Mouse (Mus musculus): ENCODE measurements around the gene Tmprss2.
"Not testable (repeated sequence)": the region's sequence is repeated elsewhere in the genome, so short reads cannot be mapped to it uniquely, and the experiment has no call there.

The Tmprss2 gene

DNA sequence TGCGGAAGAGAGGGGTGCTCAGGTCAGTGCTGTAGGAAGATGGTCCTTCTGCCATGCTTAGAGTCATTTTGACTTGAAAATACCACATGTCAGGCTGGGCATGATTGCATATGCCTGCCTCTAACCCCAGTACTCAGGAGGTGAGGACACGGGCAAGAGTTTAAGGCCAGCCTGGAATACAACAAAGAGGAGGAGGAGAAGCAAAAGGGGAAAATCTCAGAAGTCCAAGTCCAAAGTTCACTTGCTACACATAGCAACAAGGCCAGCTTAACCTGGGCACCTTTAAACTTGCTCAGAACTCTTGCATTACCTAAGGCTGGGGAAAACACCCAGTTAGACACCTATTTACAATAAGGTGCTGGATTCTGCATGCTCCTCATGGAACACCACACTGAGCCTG lies 19.5 kb downstream of the Tmprss2 start:
- DNase-seq (ENCODE audit: low spot score in 2 of 2): no peak

- DNase-seq (ENCODE audit: low spot score in 2 of 2): not testable (repeated sequence)
Observed at GRCm38 (mm10) chr16:97582876-97583275, 28.1 kb downstream of the Tmprss2 start.

DNA sequence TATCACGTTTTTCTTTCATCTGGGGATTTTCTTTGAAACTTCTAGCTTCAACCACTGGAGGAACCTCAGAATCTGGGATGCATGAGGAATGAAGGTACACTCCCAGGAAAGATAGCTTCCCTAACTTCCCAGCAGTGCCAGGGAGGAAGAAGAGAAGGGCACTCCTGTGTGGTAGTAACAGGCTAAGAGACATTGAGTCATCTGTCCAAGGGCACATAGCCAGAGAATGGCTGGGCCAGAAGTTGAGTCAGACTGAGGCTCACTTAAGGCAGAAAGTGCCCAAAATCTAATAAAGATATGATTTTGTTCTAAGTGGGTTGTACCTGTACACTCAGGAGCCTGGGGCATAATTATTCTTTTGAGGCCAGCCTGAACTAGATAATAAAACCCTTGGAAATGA lies 41.6 kb downstream of the Tmprss2 start:
- DNase-seq (ENCODE audit: low spot score in 2 of 2): no peak

- no peak for DNase-seq (ENCODE audit: low spot score in 2 of 2)
Observed at GRCm38 (mm10) chr16:97568662-97569061, 42.3 kb downstream of the Tmprss2 start.

GRCm38 (mm10) chr16:97544340-97544739 lies 66.7 kb downstream of the Tmprss2 start:
- no peak for DNase-seq (ENCODE audit: low spot score in 2 of 2)

GRCm38 (mm10) chr16:97536859-97537258 lies 74.1 kb downstream of the Tmprss2 start:
- no peak for DNase-seq (ENCODE audit: low spot score in 2 of 2)

DNA sequence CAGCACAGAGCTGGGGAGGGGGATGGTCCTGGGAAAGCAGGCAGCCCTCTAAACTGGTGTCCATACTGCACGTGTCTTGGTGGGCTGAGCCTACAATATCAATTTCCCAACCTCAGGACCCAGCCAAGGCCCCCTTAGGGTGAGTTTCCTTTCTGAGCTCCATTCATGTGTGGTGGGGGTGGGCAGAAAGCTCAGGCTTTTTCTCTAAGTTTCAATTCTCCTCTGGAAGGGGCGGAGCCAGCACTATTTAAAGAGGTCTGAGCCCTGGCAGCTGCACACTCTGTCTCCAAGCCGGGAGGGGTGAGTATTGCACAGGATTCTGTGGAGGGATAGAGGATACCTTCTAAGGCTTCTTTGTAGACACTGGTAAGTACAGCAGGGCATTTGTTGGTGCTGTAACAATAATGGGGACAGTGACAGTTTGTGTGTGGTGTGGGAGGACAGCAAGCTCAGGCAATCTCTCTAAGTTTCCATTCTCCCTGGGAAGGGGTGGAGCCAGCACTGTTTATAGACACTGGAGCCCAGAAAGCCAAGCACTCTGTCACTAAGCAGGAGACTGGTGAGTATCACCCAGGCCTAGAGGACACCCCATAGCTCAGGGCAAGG lies 75.1 kb downstream of the Tmprss2 start:
- peak in 1 of 2 experiments; percentile 35 for DNase-seq (ENCODE audit: low spot score in 2 of 2)

DNA sequence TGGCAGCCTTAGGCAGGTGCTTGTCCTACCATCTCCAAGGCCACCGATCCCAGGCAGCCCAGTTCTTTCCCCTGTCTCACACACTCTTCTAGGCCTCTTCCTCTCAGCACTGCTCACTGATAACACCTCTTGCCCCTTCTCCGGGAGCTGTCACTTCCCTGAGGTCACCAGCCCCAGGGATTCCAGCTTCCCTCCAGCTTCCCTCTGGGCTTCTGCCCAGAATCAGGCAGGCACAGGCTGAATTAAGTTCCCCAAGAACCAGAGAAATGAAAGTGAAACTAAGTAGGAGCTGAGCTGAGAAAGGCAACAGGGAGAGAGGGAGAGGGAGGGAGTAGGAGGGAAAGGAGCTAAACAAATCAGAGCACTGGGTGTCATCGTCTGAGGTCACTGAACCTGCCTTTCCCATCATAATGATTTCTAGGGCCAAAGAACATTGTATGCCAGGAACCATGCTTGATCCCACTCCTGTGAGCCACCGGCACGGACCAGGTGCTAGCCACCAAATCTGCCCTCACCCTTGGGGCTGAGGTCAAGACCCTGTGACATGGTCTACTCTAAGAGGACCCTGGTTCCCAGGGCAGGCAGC lies 76.0 kb downstream of the Tmprss2 start:
- DNase-seq (ENCODE audit: low spot score in 2 of 2): peak; percentile 24 to 25

- no peak for DNase-seq (ENCODE audit: low spot score in 2 of 2)
Observed at GRCm38 (mm10) chr16:97534448-97534847, 76.5 kb downstream of the Tmprss2 start.

GRCm38 (mm10) chr16:97533751-97534150 lies 77.2 kb downstream of the Tmprss2 start:
- DNase-seq (ENCODE audit: low spot score in 2 of 2): no peak

- DNase-seq (ENCODE audit: low spot score in 2 of 2): no peak
Observed at GRCm38 (mm10) chr16:97533126-97533525, 77.9 kb downstream of the Tmprss2 start.

DNA sequence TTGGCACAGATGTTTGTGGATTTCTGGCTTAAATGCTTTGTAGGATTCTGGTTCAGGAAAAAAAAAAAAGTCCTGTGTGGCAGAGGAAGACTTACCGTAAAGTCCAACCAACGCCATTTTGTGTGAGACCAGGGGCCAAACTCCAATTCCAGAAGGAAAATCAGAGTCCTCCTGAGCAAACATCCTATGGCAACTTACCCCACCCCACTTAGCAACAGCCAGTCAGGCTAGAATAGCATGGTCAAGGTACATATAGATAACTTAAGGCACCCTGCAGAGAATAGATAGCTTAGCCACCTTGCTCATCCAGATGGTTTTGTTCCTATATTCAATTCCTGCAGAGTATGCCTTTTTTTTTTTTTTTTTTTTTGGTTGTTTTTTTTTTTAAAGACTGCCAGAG lies 81.8 kb downstream of the Tmprss2 start:
- DNase-seq (ENCODE audit: low spot score in 2 of 2): no peak

DNA sequence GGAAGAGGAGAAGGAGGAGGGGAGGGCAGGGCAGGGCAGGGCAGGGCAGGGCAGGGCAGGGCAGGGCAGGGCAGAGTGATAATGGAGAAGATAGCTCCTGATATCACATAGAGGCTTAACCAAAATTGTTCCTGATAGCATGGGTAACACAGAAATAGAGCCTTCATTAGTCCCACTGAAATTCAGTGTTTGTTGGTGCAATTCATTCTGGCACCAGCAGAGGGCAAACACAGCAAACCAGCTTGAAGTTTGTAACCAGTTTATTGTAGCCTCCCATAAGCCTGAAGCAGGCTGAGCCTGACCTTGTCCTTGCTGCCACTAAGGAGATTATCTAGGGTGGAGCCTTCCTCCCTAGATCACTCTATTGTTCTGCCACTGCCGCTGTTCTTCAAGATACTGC lies 88.0 kb downstream of the Tmprss2 start:
- DNase-seq (ENCODE audit: low spot score in 2 of 2): no peak

- no peak for DNase-seq (ENCODE audit: low spot score in 2 of 2)
Observed at GRCm38 (mm10) chr16:97521983-97522382, 89.0 kb downstream of the Tmprss2 start.

DNA sequence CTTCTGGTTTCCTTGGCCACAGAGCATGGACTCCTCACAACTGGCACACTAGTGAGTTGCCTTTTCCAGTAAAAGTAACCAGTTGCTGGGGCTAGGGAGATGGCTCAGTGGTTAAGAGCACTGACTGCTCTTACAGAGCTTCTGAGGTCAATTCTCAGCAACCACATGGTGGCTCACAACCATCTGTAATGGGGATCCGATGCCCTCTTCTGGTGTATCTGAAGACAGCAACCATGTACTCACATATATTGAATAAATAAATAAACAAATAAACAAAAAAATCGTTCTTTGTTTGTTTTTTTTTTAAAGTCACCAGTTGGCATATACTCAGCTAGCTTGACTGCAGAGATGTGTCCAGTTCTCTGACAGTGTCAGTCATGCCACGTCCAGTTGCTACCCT lies 94.7 kb downstream of the Tmprss2 start:
- DNase-seq (ENCODE audit: low spot score in 2 of 2): no peak

All from urinary bladder, adult 18-20 months (tissue).